Mouse (Mus musculus) E14TG2a.4 (cell line): Measurements from ENCODE around the gene Ptprn2.

Source experiments
- H3K27me3 ChIP-seq: 2 replicates; pipeline ENCODE4 v1.6.1; 2014; ENCODE audit warnings: low read length, control low read depth; ENCODE audit not compliant: insufficient read depth
- H3K36me3 ChIP-seq: 2 replicates; pipeline ENCODE4 v1.6.1; 2014; ENCODE audit warnings: low read length, control low read depth; ENCODE audit not compliant: insufficient read depth
- H3K4me1 ChIP-seq: replicated peaks from 2 replicates; pipeline ENCODE4 v1.6.1; 2014; ENCODE audit warnings: low read depth, low read length, control low read depth
- H3K4me3 ChIP-seq: replicated peaks from 2 replicates; pipeline ENCODE4 v1.5.1; 2014; ENCODE audit warnings: mild to moderate bottlenecking, low read length
- H3K9me3 ChIP-seq: 2 replicates; pipeline ENCODE4 v1.6.1; 2014; ENCODE audit warnings: low read length, control low read depth
- CTCF ChIP-seq: conservative IDR thresholded peaks from 2 replicates; pipeline ENCODE4 v1.5.1; 2014; ENCODE audit warnings: low read length
- NANOG ChIP-seq: IDR thresholded peaks from 2 replicates; pipeline ENCODE4 v1.6.1; 2014; ENCODE audit warnings: borderline replicate concordance, low read length, mixed read lengths
- POU5F1 ChIP-seq: IDR thresholded peaks from 2 replicates; pipeline ENCODE4 v1.6.1; 2014; ENCODE audit warnings: low read length, borderline replicate concordance

The Ptprn2 gene

DNA sequence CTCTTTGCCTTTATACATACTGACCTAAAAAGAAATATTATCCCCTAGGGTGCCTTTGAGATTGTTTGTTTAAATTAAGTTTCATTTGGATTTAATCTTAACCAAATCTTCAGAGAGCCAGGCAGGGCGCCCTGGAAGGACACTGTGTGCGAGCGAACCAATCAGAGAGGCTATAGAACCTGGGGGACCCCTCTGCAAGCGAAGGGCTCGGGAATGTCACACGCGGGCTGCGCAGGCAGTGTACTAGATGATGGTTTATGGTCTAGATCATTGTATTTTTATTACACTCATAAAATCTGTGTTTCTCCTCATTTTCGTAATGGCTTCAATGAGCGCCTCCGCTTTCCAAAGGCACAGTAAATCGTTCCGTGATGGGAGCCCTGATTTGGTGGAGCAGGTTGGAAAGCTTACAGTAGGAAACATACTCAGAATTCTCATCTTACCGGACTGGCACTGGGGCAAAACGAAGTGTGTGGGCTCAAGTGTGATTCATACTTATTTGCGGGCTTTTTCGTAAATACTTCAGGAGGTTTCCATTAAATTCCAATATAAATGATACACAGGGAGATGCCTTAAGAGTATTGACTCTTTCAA is 760.5 kb downstream of the Ptprn2 start:
- peaks cover 84% of the 10 kb centered on the region for H3K27me3 ChIP-seq
- no peaks in the 10 kb centered on the region for H3K36me3 ChIP-seq
- H3K9me3 ChIP-seq = no peaks in the 10 kb centered on the region
- H3K4me1 ChIP-seq = peaks cover 11% of the 10 kb centered on the region
- H3K4me3 ChIP-seq = no peak overlapping the region
- TF ChIP-seq POU5F1 (no peak), NANOG (no peak), CTCF (no peak)

GRCm38 (mm10) chr12:117250465-117250864 is 764.9 kb downstream of the Ptprn2 start:
- TF ChIP-seq POU5F1 = no peak
- no peak for TF ChIP-seq NANOG
- TF ChIP-seq CTCF = no peak
- no peak overlapping the region for H3K4me3 ChIP-seq
- peaks cover 28% of the 10 kb centered on the region for H3K4me1 ChIP-seq
- no peaks in the 10 kb centered on the region for H3K9me3 ChIP-seq
- peaks cover 79% of the 10 kb centered on the region for H3K27me3 ChIP-seq
- no peaks in the 10 kb centered on the region for H3K36me3 ChIP-seq

GRCm38 (mm10) chr12:117251663-117252425 is 766.3 kb downstream of the Ptprn2 start:
- Histone ChIP-seq H3K36me3 (no peaks in the 10 kb centered on the region), H3K4me3 (no peak overlapping the region), H3K4me1 (peaks cover 38% of the 10 kb centered on the region), H3K9me3 (no peaks in the 10 kb centered on the region), H3K27me3 (peaks cover 82% of the 10 kb centered on the region)
- TF ChIP-seq CTCF (no peak), POU5F1 (no peak), NANOG (no peak)

DNA sequence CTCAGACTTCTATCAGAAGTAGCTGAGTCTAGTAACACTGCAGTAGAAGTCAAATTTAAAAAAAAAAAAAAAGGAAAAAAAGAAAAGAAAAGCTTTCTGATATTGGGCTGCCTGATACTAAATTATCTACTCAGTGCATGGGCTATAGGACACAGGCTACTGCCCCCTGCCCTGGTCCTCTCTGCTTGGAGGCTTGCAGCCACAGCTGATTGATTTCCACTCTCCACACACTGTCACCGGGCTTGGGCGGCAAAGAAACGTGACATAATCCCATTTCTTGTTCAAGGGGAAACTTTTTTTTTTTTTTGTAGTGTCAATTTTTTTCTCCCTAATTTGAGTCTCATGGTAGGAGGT is 766.9 kb downstream of the Ptprn2 start:
- TF ChIP-seq CTCF (no peak), POU5F1 (no peak), NANOG (no peak)
- H3K27me3 ChIP-seq = peaks cover 82% of the 10 kb centered on the region
- no peak overlapping the region for H3K4me3 ChIP-seq
- H3K9me3 ChIP-seq = no peaks in the 10 kb centered on the region
- H3K36me3 ChIP-seq = no peaks in the 10 kb centered on the region
- peaks cover 44% of the 10 kb centered on the region for H3K4me1 ChIP-seq

GRCm38 (mm10) chr12:117254356-117254755 is 768.8 kb downstream of the Ptprn2 start:
- peaks cover 3% of the 10 kb centered on the region; the same call in 1 of the 2 replicates for H3K9me3 ChIP-seq
- H3K4me3 ChIP-seq = no peak overlapping the region
- no peaks in the 10 kb centered on the region for H3K36me3 ChIP-seq

GRCm38 (mm10) chr12:117255325-117255724 is 769.8 kb downstream of the Ptprn2 start:
- H3K4me1 ChIP-seq = peaks cover 55% of the 10 kb centered on the region
- peaks cover 74% of the 10 kb centered on the region for H3K27me3 ChIP-seq
- H3K9me3 ChIP-seq = peaks cover 12% of the 10 kb centered on the region
- H3K4me3 ChIP-seq = no peak overlapping the region
- TF ChIP-seq POU5F1 (no peak), CTCF (no peak), NANOG (no peak)
- no peaks in the 10 kb centered on the region for H3K36me3 ChIP-seq

More at GRCm38 (mm10) chr12:117254356-117254755, 768.8 kb downstream of the Ptprn2 start:
- Histone ChIP-seq H3K27me3 (peaks cover 80% of the 10 kb centered on the region), H3K4me1 (peaks cover 55% of the 10 kb centered on the region)
- no peak for TF ChIP-seq NANOG
- no peak for TF ChIP-seq POU5F1
- no peak for TF ChIP-seq CTCF

- Histone ChIP-seq H3K27me3 (peaks cover 69% of the 10 kb centered on the region), H3K4me1 (peaks cover 55% of the 10 kb centered on the region), H3K36me3 (no peaks in the 10 kb centered on the region), H3K9me3 (peaks cover 13% of the 10 kb centered on the region), H3K4me3 (no peak overlapping the region)
- TF ChIP-seq CTCF = no peak
- no peak for TF ChIP-seq NANOG
- no peak for TF ChIP-seq POU5F1
Measured at GRCm38 (mm10) chr12:117255776-117256342, 770.3 kb downstream of the Ptprn2 start.

- peaks cover 13% of the 10 kb centered on the region for H3K9me3 ChIP-seq
- H3K36me3 ChIP-seq = no peaks in the 10 kb centered on the region
- peak overlapping the region; percentile 46; the same call in 1 of the 2 replicates for H3K4me3 ChIP-seq
- TF ChIP-seq CTCF = no peak
- no peak for TF ChIP-seq POU5F1
- TF ChIP-seq NANOG = no peak
- H3K27me3 ChIP-seq = peaks cover 66% of the 10 kb centered on the region
- peaks cover 54% of the 10 kb centered on the region for H3K4me1 ChIP-seq
Measured at GRCm38 (mm10) chr12:117256849-117257204, 771.3 kb downstream of the Ptprn2 start.
